Comparison of ENCODE assay signal across 18 mouse cellular contexts in genomic region chr13:60134439-60134799, GRCm38 (mm10). TPM values are rescaled to one million over a fixed set of nuclear protein-coding genes. Genes with fewer than 3 reads are reported as not detected.
DNase-seq lines count a peak whose midpoint lies in the region; ATAC-seq lines count a peak whose summit lies in the region.
"Had no signal": no experiment of that assay in that cellular context is flagged by ENCODE, and none has a peak within 500 bp of the region (broad histone marks: within the 10 kb centered on the region; RNA-seq: fewer than 3 reads in every experiment).

No protein-coding gene starts in this region.

- H3K9ac ChIP-seq in forebrain, embryonic 11.5 days (ENCODE audit: low read length): no peak overlapping the region
- H3K9ac ChIP-seq in forebrain, embryonic 13.5 days: no peak overlapping the region
- H3K9ac ChIP-seq in heart, embryonic 12.5 days: no peak overlapping the region
- H3K9ac ChIP-seq in neural tube, embryonic 11.5 days (ENCODE audit: low read length): no peak overlapping the region
- H3K9ac ChIP-seq: embryonic facial prominence, embryonic 15.5 days; hindbrain, embryonic 13.5 days; intestine, embryonic 15.5 days had no signal

- H3K4me1 ChIP-seq in forebrain, embryonic 11.5 days (replicated peaks; ENCODE audit: control insufficient read depth, insufficient read depth, low read length): peaks cover 23% of the 10 kb centered on the region
- peaks cover 35% of the 10 kb centered on the region for H3K4me1 ChIP-seq in forebrain, embryonic 13.5 days
- 0 out of 2 replicates have a peak, but pooled peaks cover 2% of the 10 kb centered on the region for H3K4me1 ChIP-seq in heart, embryonic 10.5 days
- H3K4me1 ChIP-seq in heart, embryonic 12.5 days (replicated peaks): no peaks in the 10 kb centered on the region
- peaks cover 17% of the 10 kb centered on the region for H3K4me1 ChIP-seq in neural tube, embryonic 11.5 days (ENCODE audit: control insufficient read depth, insufficient read depth, low read length)
- H3K4me1 ChIP-seq: intestine, embryonic 15.5 days had no signal

- H3K4me3 ChIP-seq in forebrain, embryonic 11.5 days (ENCODE audit: low read depth, low read length): no peak overlapping the region
- no peak overlapping the region for H3K4me3 ChIP-seq in forebrain, embryonic 13.5 days
- H3K4me3 ChIP-seq in heart, embryonic 10.5 days: no peak overlapping the region
- H3K4me3 ChIP-seq in heart, embryonic 12.5 days: no peak overlapping the region
- no peak overlapping the region for H3K4me3 ChIP-seq in neural tube, embryonic 11.5 days (ENCODE audit: low read depth, low read length)
- H3K4me3 ChIP-seq: embryonic facial prominence, embryonic 15.5 days; erythroblast, embryonic 14.5 days; heart, adult 2 months; hindbrain, embryonic 13.5 days; intestine, embryonic 15.5 days had no signal

- H3K27me3 ChIP-seq in forebrain, embryonic 11.5 days (ENCODE audit: control insufficient read depth, insufficient read depth, low read length): no peaks in the 10 kb centered on the region; the same call in 1 of the 2 replicates
- H3K27me3 ChIP-seq in forebrain, embryonic 13.5 days: no peaks in the 10 kb centered on the region
- no peaks in the 10 kb centered on the region for H3K27me3 ChIP-seq in heart, embryonic 10.5 days (ENCODE audit: insufficient read depth, poor library complexity, severe bottlenecking)
- H3K27me3 ChIP-seq in heart, embryonic 12.5 days (replicated peaks): no peaks in the 10 kb centered on the region
- H3K27me3 ChIP-seq in neural tube, embryonic 11.5 days (ENCODE audit: control insufficient read depth, insufficient read depth, low read length): no peaks in the 10 kb centered on the region
- H3K27me3 ChIP-seq: embryonic facial prominence, embryonic 15.5 days; intestine, embryonic 15.5 days had no signal

- 0 out of 2 replicates have a peak, but pooled peaks have one; percentile 5 for ATAC-seq in forebrain, embryonic 11.5 days (replicated peaks; ENCODE audit: low FRiP score)
- ATAC-seq in forebrain, embryonic 13.5 days: no peak
- no peak for ATAC-seq in heart, embryonic 12.5 days (ENCODE audit: insufficient number of reproducible peaks, low FRiP score)
- peak; percentile 3; the same call in 1 of the 2 replicates for ATAC-seq in neural tube, embryonic 11.5 days (ENCODE audit: insufficient read depth, low FRiP score, low TSS enrichment)
- ATAC-seq: intestine, embryonic 15.5 days had no signal

- DNase-seq in forebrain, embryonic 11.5 days (ENCODE audit: low spot score): no peak
- peak; percentile 66 for DNase-seq in heart, embryonic 10.5 days (ENCODE audit: low spot score)
- no peak for DNase-seq in neural tube, embryonic 11.5 days (ENCODE audit: low spot score)
- DNase-seq in neural tube, embryonic 10.5 days (ENCODE audit: extremely low spot score, low spot score): no peak
- no peak for DNase-seq in lung, postnatal 4 days
- DNase-seq: adrenal gland, postnatal 10 days; cerebellum, adult 11 months; cerebellum, adult 8-10 months; cerebellum, postnatal 14 days; heart, adult 2 months; heart, postnatal 10 days; heart, postnatal 4 days had no signal

- 97% methylated on average over 5 of the region's 5 CpGs for WGBS in forebrain, embryonic 11.5 days
- 94% methylated on average over 5 of the region's 5 CpGs for WGBS in forebrain, embryonic 13.5 days
- WGBS in heart, embryonic 10.5 days: 85% methylated on average over 5 of the region's 5 CpGs
- WGBS in heart, embryonic 12.5 days: 89% methylated on average over 5 of the region's 5 CpGs
- 89% methylated on average over 5 of the region's 5 CpGs for whole genome bisulfite sequencing in neural tube, embryonic 11.5 days

- H3K27ac ChIP-seq in forebrain, embryonic 11.5 days (ENCODE audit: low read depth, low read length): no peak overlapping the region
- H3K27ac ChIP-seq in forebrain, embryonic 13.5 days: no peak overlapping the region
- no peak overlapping the region for H3K27ac ChIP-seq in heart, embryonic 10.5 days
- no peak overlapping the region for H3K27ac ChIP-seq in heart, embryonic 12.5 days (ENCODE audit: poor library complexity, severe bottlenecking)
- no peak overlapping the region for H3K27ac ChIP-seq in neural tube, embryonic 11.5 days (ENCODE audit: low read depth, low read length)
- H3K27ac ChIP-seq: embryonic facial prominence, embryonic 15.5 days; heart, adult 2 months; hindbrain, embryonic 13.5 days; intestine, embryonic 15.5 days had no signal

- H3K9me3 ChIP-seq in forebrain, embryonic 11.5 days (ENCODE audit: control insufficient read depth, low read length): no peaks in the 10 kb centered on the region
- H3K9me3 ChIP-seq in forebrain, embryonic 13.5 days (replicated peaks): no peaks in the 10 kb centered on the region
- no peaks in the 10 kb centered on the region for H3K9me3 ChIP-seq in heart, embryonic 10.5 days
- H3K9me3 ChIP-seq in heart, embryonic 12.5 days (replicated peaks): no peaks in the 10 kb centered on the region
- H3K9me3 ChIP-seq in neural tube, embryonic 11.5 days (ENCODE audit: control insufficient read depth, low read length): no peaks in the 10 kb centered on the region
- H3K9me3 ChIP-seq: embryonic facial prominence, embryonic 15.5 days; hindbrain, embryonic 13.5 days; intestine, embryonic 15.5 days had no signal

- H3K4me2 ChIP-seq in forebrain, embryonic 11.5 days (ENCODE audit: low read depth, low read length, severe bottlenecking): no peak overlapping the region
- H3K4me2 ChIP-seq in forebrain, embryonic 13.5 days: no peak overlapping the region
- H3K4me2 ChIP-seq in heart, embryonic 12.5 days: no peak overlapping the region
- no peak overlapping the region for H3K4me2 ChIP-seq in neural tube, embryonic 11.5 days (ENCODE audit: low read depth)
- H3K4me2 ChIP-seq: embryonic facial prominence, embryonic 15.5 days; hindbrain, embryonic 13.5 days; intestine, embryonic 15.5 days had no signal

- H3K36me3 ChIP-seq in forebrain, embryonic 11.5 days (ENCODE audit: control insufficient read depth, insufficient read depth, low read length): no peaks in the 10 kb centered on the region
- H3K36me3 ChIP-seq in forebrain, embryonic 13.5 days (ENCODE audit: poor library complexity, severe bottlenecking): no peaks in the 10 kb centered on the region
- no peaks in the 10 kb centered on the region for H3K36me3 ChIP-seq in heart, embryonic 10.5 days
- no peaks in the 10 kb centered on the region for H3K36me3 ChIP-seq in heart, embryonic 12.5 days
- no peaks in the 10 kb centered on the region for H3K36me3 ChIP-seq in neural tube, embryonic 11.5 days (ENCODE audit: control insufficient read depth, insufficient read depth, low read length)
- H3K36me3 ChIP-seq: embryonic facial prominence, embryonic 15.5 days; hindbrain, embryonic 13.5 days; intestine, embryonic 15.5 days had no signal

RNA-seq across cellular contexts. Expression of gene Gas1, which starts 42.7 kb away (rescaled TPM):
- 185 and 192 TPM in 2 replicates for polyA plus RNA-seq in forebrain, embryonic 11.5 days (2014; fragmentation: Nextera tagmentation; extraction: Ambion mirVana)
- polyA plus RNA-seq in forebrain, embryonic 13.5 days (2015; fragmentation: Nextera tagmentation; extraction: Ambion mirVana): 47.8 and 51.6 TPM in 2 replicates
- 27.4 and 71.7 TPM in 2 replicates for polyA plus RNA-seq in heart, embryonic 10.5 days (2016; fragmentation: Nextera tagmentation; extraction: Ambion mirVana)
- 55.2 and 56.6 TPM in 2 replicates for polyA plus RNA-seq in heart, embryonic 12.5 days (2016; fragmentation: Nextera tagmentation; extraction: Ambion mirVana)
- polyA plus RNA-seq in neural tube, embryonic 11.5 days (2014; fragmentation: Nextera tagmentation; extraction: Ambion mirVana): 168 and 192 TPM in 2 replicates
- polyA plus RNA-seq: erythroblast, embryonic 14.5 days had no signal

Comparison
In these comparisons a context has a peak if more than half of its experiments do, and no peak if none do; other contexts are left out.
1. ATAC-seq: peak in forebrain, embryonic 11.5 days (single experiment) and neural tube, embryonic 11.5 days (single experiment); none in forebrain, embryonic 13.5 days (single experiment) and heart, embryonic 12.5 days (single experiment).